ENCODE assay signal across 28 mouse cellular contexts in the genomic region with DNA sequence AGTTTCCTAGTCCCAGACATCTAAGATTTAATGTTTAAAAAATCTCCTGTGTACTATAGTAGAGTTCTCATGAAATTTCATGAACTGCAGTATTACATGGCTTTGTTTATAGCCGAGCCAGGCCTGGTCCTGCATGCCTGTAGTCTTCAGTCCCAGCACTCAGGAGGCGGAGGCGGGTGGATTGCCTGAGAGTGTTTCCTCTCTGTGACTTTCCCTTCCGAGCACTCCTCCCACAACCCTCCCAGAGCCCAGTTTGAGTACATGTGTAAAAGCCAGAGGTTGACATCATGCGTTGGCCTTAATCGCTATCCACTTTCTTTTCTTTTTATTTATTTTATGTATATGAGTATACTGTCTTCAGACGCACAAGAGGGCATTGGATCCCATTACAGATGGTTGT.
DNase-seq lines count a peak whose midpoint lies in the region; ATAC-seq and TF ChIP-seq lines count a peak whose summit lies in the region.
"Had no signal": no experiment of that assay in that cellular context is flagged by ENCODE, and none has a peak within 500 bp of the region (broad histone marks: within the 10 kb centered on the region; RNA-seq: fewer than 3 reads in every experiment).

No protein-coding gene starts in this region.

- H3K4me3 ChIP-seq in gastrocnemius, adult 2 months = no peak overlapping the region
- H3K4me3 ChIP-seq in kidney, embryonic 14.5 days (ENCODE audit: low read length) = no peak overlapping the region
- H3K4me3 ChIP-seq in neural tube, embryonic 14.5 days (ENCODE audit: low read depth, low read length) = no peak overlapping the region
- no peak overlapping the region for H3K4me3 ChIP-seq in forebrain, embryonic 11.5 days (ENCODE audit: low read depth, low read length)
- H3K4me3 ChIP-seq: embryonic facial prominence, embryonic 10.5 days; embryonic facial prominence, embryonic 15.5 days; heart, embryonic 15.5 days; hindbrain, embryonic 12.5 days; liver, embryonic 13.5 days; midbrain, embryonic 12.5 days had no signal

- H3K4me1 ChIP-seq in kidney, embryonic 14.5 days (ENCODE audit: control insufficient read depth, insufficient read depth, low read length) = peaks cover 9% of the 10 kb centered on the region
- peaks cover 8% of the 10 kb centered on the region; the same call in 1 of the 2 replicates for H3K4me1 ChIP-seq in neural tube, embryonic 14.5 days (ENCODE audit: control insufficient read depth, insufficient read depth, low read length)
- no peaks in the 10 kb centered on the region for H3K4me1 ChIP-seq in forebrain, embryonic 11.5 days (replicated peaks; ENCODE audit: control insufficient read depth, insufficient read depth, low read length)
- H3K4me1 ChIP-seq: embryonic facial prominence, embryonic 10.5 days; heart, embryonic 15.5 days had no signal

- no peak overlapping the region for H3K9ac ChIP-seq in kidney, embryonic 14.5 days (ENCODE audit: low read depth, low read length)
- H3K9ac ChIP-seq in neural tube, embryonic 14.5 days (replicated peaks; ENCODE audit: low read depth, low read length) = no peak overlapping the region
- no peak overlapping the region for H3K9ac ChIP-seq in forebrain, embryonic 11.5 days (ENCODE audit: low read length)
- H3K9ac ChIP-seq: embryonic facial prominence, embryonic 15.5 days; heart, embryonic 15.5 days; hindbrain, embryonic 12.5 days; liver, embryonic 13.5 days; midbrain, embryonic 12.5 days had no signal

- H3K27ac ChIP-seq in gastrocnemius, adult 2 months = no peak overlapping the region
- no peak overlapping the region for H3K27ac ChIP-seq in kidney, embryonic 14.5 days (ENCODE audit: low read depth, low read length)
- peak overlapping the region; percentile 22; the same call in 1 of the 2 replicates for H3K27ac ChIP-seq in neural tube, embryonic 14.5 days (ENCODE audit: low read depth, low read length)
- H3K27ac ChIP-seq in forebrain, embryonic 11.5 days (ENCODE audit: low read depth, low read length) = no peak overlapping the region
- H3K27ac ChIP-seq: embryonic facial prominence, embryonic 10.5 days; embryonic facial prominence, embryonic 15.5 days; heart, embryonic 15.5 days; hindbrain, embryonic 12.5 days; liver, embryonic 13.5 days; midbrain, embryonic 12.5 days had no signal

- peaks cover 6% of the 10 kb centered on the region; the same call in 1 of the 2 replicates for H3K36me3 ChIP-seq in kidney, embryonic 14.5 days (ENCODE audit: control insufficient read depth, insufficient read depth, low read length)
- H3K36me3 ChIP-seq in neural tube, embryonic 14.5 days (ENCODE audit: control insufficient read depth, insufficient read depth, low read length) = peaks cover 18% of the 10 kb centered on the region
- no peaks in the 10 kb centered on the region; the same call in 1 of the 2 replicates for H3K36me3 ChIP-seq in forebrain, embryonic 11.5 days (ENCODE audit: control insufficient read depth, insufficient read depth, low read length)

- H3K27me3 ChIP-seq in kidney, embryonic 14.5 days (ENCODE audit: control insufficient read depth, insufficient read depth, low read length) = no peaks in the 10 kb centered on the region
- H3K27me3 ChIP-seq in neural tube, embryonic 14.5 days (ENCODE audit: control insufficient read depth, insufficient read depth, low read length) = no peaks in the 10 kb centered on the region
- H3K27me3 ChIP-seq in forebrain, embryonic 11.5 days (ENCODE audit: control insufficient read depth, insufficient read depth, low read length) = no peaks in the 10 kb centered on the region
- H3K27me3 ChIP-seq: embryonic facial prominence, embryonic 15.5 days; heart, embryonic 15.5 days; hindbrain, embryonic 12.5 days; liver, embryonic 13.5 days; midbrain, embryonic 12.5 days; Patski had no signal

- no peak for TF ChIP-seq CTCF in gastrocnemius, adult 2 months (IDR thresholded peaks at IDR 0.05)

- peak; percentile 40 for DNase-seq in gastrocnemius, adult 2 months
- no peak for DNase-seq in gastrocnemius, postnatal 25 days
- DNase-seq in kidney, adult 18-20 months = no peak
- peak; percentile 22 for DNase-seq in lung, postnatal 10 days
- DNase-seq in lung, postnatal 25 days (ENCODE audit: low spot score) = no peak
- DNase-seq in forebrain, embryonic 11.5 days (ENCODE audit: low spot score) = no peak
- DNase-seq: adrenal gland, postnatal 10 days; cerebellum, adult 8-10 months; cerebellum, postnatal 25 days; gastrocnemius, postnatal 36 days; heart, postnatal 36 days; kidney, adult 8-10 months; kidney, postnatal 14 days; layer of hippocampus, adult 9-11 months; liver, embryonic 13.5 days; lung, adult 18-20 months; lung, postnatal 14 days; right cerebral cortex, adult 18-20 months; thymus, postnatal 4 days had no signal

- intact Hi-C loops in gastrocnemius, adult 2 months (cut with DNase I) = no loop called here

- ATAC-seq in kidney, embryonic 14.5 days (ENCODE audit: low FRiP score, low TSS enrichment) = 0 out of 2 replicates have a peak, but pooled peaks have one; percentile 8
- ATAC-seq in neural tube, embryonic 14.5 days (ENCODE audit: low read depth) = peak; percentile 41; the same call in 1 of the 2 replicates
- no peak for ATAC-seq in forebrain, embryonic 11.5 days (replicated peaks; ENCODE audit: low FRiP score)
- ATAC-seq: forebrain, embryonic 14.5 days; Patski had no signal

- H3K9me3 ChIP-seq in kidney, embryonic 14.5 days (ENCODE audit: control insufficient read depth, low read length) = no peaks in the 10 kb centered on the region
- H3K9me3 ChIP-seq in neural tube, embryonic 14.5 days (ENCODE audit: control insufficient read depth, low read length) = no peaks in the 10 kb centered on the region
- H3K9me3 ChIP-seq in forebrain, embryonic 11.5 days (ENCODE audit: control insufficient read depth, low read length) = no peaks in the 10 kb centered on the region
- H3K9me3 ChIP-seq: embryonic facial prominence, embryonic 10.5 days; embryonic facial prominence, embryonic 15.5 days; heart, embryonic 15.5 days; hindbrain, embryonic 12.5 days; liver, embryonic 13.5 days; midbrain, embryonic 12.5 days had no signal

- 62% methylated on average over 7 of the region's 7 CpGs for WGBS in kidney, embryonic 14.5 days
- WGBS in neural tube, embryonic 14.5 days = 68% methylated on average over 7 of the region's 7 CpGs
- WGBS in forebrain, embryonic 11.5 days = 87% methylated on average over 7 of the region's 7 CpGs

- no peak overlapping the region for H3K4me2 ChIP-seq in kidney, embryonic 14.5 days (replicated peaks; ENCODE audit: low read depth, low read length)
- no peak overlapping the region for H3K4me2 ChIP-seq in neural tube, embryonic 14.5 days (ENCODE audit: low read depth, low read length)
- H3K4me2 ChIP-seq in forebrain, embryonic 11.5 days (ENCODE audit: low read depth, low read length, severe bottlenecking) = no peak overlapping the region
- H3K4me2 ChIP-seq: embryonic facial prominence, embryonic 15.5 days; heart, embryonic 15.5 days; hindbrain, embryonic 12.5 days; liver, embryonic 13.5 days; midbrain, embryonic 12.5 days had no signal

Comparison
In these comparisons a context has a peak if more than half of its experiments do, and no peak if none do; other contexts are left out.
1. DNase-seq: peak in gastrocnemius, adult 2 months (single experiment) and lung, postnatal 10 days (single experiment); none in gastrocnemius, postnatal 25 days (single experiment), kidney, adult 18-20 months (single experiment), lung, postnatal 25 days (single experiment) and forebrain, embryonic 11.5 days (single experiment).